Mouse (Mus musculus): ENCODE results near the gene Btg1.

The Btg1 gene

GRCm38 (mm10) chr10:96630110-96630509, 13.3 kb downstream of the Btg1 start:
- no peak for DNase-seq (ENCODE audit: low read depth, low spot score)

GRCm38 (mm10) chr10:96631066-96631711, 14.4 kb downstream of the Btg1 start:
- no peak for DNase-seq (ENCODE audit: low read depth, low spot score)

GRCm38 (mm10) chr10:96632271-96633144, 15.7 kb downstream of the Btg1 start:
- no peak for DNase-seq (ENCODE audit: low read depth, low spot score)

- DNase-seq (ENCODE audit: low read depth, low spot score) = no peak
Observed at GRCm38 (mm10) chr10:96633145-96633516, 16.3 kb downstream of the Btg1 start.

GRCm38 (mm10) chr10:96635472-96635871, 18.7 kb downstream of the Btg1 start:
- no peak for DNase-seq (ENCODE audit: low read depth, low spot score)

GRCm38 (mm10) chr10:96638477-96638876, 21.7 kb downstream of the Btg1 start:
- peak; percentile 22 for DNase-seq (ENCODE audit: low read depth, low spot score)

GRCm38 (mm10) chr10:96642014-96642413, 25.2 kb downstream of the Btg1 start:
- DNase-seq (ENCODE audit: low read depth, low spot score) = no peak

- DNase-seq (ENCODE audit: low read depth, low spot score) = no peak
Observed at GRCm38 (mm10) chr10:96642751-96643150, 25.9 kb downstream of the Btg1 start.

GRCm38 (mm10) chr10:96645183-96645582, 28.4 kb downstream of the Btg1 start:
- no peak for DNase-seq (ENCODE audit: low read depth, low spot score)

- DNase-seq (ENCODE audit: low read depth, low spot score) = no peak
Observed at GRCm38 (mm10) chr10:96646024-96646866, 29.4 kb downstream of the Btg1 start.

GRCm38 (mm10) chr10:96646867-96647462, 30.2 kb downstream of the Btg1 start:
- DNase-seq (ENCODE audit: low read depth, low spot score) = no peak

GRCm38 (mm10) chr10:96648161-96648561, 31.4 kb downstream of the Btg1 start:
- DNase-seq (ENCODE audit: low read depth, low spot score) = no peak

GRCm38 (mm10) chr10:96649524-96649923, 32.7 kb downstream of the Btg1 start:
- no peak for DNase-seq (ENCODE audit: low read depth, low spot score)

GRCm38 (mm10) chr10:96652372-96652771, 35.6 kb downstream of the Btg1 start:
- no peak for DNase-seq (ENCODE audit: low read depth, low spot score)

GRCm38 (mm10) chr10:96653030-96653429, 36.2 kb downstream of the Btg1 start:
- DNase-seq (ENCODE audit: low read depth, low spot score) = no peak

GRCm38 (mm10) chr10:96654079-96654478, 37.3 kb downstream of the Btg1 start:
- no peak for DNase-seq (ENCODE audit: low read depth, low spot score)

GRCm38 (mm10) chr10:96654576-96654975, 37.8 kb downstream of the Btg1 start:
- no peak for DNase-seq (ENCODE audit: low read depth, low spot score)

- no peak for DNase-seq (ENCODE audit: low read depth, low spot score)
Observed at GRCm38 (mm10) chr10:96655066-96655465, 38.3 kb downstream of the Btg1 start.

- no peak for DNase-seq (ENCODE audit: low read depth, low spot score)
Observed at GRCm38 (mm10) chr10:96656176-96656575, 39.4 kb downstream of the Btg1 start.

GRCm38 (mm10) chr10:96658906-96659305, 42.1 kb downstream of the Btg1 start:
- no peak for DNase-seq (ENCODE audit: low read depth, low spot score)

GRCm38 (mm10) chr10:96660280-96660985, 43.6 kb downstream of the Btg1 start:
- DNase-seq (ENCODE audit: low read depth, low spot score) = no peak

All from A20 (cell line).